Mouse (Mus musculus): ENCODE measurements around the gene Mettl7b.

The Mettl7b gene

DNA sequence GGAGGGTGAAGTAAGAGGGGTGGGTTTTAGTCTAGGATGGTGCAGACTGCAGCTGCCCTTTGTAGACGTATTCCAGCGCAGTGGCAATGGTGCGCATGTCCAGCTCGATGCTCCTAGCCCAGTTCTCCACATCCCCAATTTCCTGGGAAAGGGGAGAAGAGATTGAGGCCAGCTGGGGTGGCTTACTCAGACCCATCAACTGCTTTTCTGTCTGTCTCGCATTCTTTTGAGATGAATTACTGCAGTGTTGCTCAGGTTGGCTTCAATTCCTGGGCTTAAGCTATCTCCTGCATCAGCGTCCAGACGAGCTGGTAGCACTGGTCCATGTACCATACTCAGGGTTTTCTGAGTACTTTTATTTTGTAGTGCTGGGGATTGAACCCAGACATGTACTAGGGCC is 40.8 kb downstream of the Mettl7b start:
- no peak for DNase-seq (ENCODE audit: extremely low spot score)

DNA sequence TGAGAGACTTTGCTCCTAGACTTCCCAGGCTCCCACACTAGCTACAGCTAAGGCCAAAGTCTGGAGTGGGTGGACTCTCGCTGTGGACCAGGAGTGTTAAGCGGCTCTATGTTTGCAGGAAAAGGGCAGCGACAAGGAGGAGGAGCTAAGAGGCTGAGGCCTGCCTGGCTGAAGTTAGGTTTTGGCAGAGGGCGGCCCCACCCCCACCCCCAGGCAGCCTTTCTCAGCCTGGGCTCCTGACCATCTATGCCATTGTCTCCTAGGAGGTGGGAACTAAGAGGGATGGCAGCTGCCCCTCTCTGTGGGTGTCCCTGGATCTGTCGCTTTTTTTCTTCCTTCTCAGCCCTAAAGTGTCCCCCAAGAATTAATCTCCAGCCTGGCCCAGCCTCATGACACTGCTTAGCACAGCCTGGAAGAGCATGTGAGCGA is 41.6 kb downstream of the Mettl7b start:
- DNase-seq (ENCODE audit: extremely low spot score): no peak

DNA sequence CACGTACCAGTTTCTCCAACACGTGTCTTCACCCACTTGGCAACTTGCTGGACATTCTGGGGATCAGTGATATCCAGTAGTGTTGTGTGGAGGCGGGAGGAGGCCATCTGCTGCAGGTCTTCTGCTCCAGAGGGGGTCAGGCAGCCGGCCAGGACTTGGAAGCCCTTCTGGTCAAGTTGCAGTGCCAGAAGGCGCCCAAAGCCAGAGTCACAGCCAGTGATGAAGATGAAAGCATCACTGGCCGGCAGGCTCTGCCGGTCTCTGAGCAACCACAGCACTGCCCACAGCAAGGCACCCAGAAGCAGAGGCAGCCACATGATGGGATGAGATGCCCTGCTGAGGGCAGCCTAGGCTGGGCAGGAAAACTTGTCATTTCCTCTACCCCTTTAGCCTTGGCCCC is 42.5 kb downstream of the Mettl7b start:
- no peak for DNase-seq (ENCODE audit: extremely low spot score)

DNA sequence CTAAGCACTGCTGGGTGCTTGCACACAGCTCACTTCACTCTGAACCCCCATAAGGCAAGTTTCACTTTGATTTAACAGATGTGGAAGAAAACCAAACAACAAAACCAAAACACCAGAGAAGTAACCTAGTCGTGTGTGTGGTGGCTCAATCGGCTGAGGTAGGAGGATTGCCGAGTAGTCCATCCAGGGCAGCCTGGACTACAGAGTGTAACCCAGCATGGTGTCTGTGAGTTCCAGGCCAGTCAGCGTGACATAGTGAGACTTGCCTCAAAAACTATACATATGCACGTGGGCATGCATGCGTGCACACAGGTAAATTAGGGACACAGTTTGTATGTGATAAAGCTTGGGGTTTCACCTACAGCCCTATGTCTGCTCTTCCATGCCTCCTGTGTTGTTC is 43.4 kb downstream of the Mettl7b start:
- DNase-seq (ENCODE audit: extremely low spot score): no peak

DNA sequence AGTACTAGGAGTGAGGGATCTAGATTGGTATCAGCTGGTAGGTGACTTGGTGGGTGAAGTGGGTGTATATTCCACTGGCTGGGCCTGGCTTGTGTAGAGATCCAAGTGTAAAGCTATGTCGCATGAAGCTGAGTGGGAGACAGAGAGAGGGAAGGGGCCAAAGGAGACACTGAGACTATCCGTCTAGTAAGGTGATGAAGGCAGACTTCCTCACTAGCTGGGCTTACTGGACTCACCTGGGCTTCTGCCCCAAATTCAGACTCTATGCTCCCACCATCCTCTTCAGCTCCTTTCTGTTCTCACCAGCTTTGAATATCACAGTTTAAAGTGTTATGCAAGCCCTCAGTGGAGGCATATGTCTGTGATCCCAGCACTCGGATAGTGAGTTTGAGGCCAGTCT is 44.1 kb downstream of the Mettl7b start:
- DNase-seq (ENCODE audit: extremely low spot score): no peak

DNA sequence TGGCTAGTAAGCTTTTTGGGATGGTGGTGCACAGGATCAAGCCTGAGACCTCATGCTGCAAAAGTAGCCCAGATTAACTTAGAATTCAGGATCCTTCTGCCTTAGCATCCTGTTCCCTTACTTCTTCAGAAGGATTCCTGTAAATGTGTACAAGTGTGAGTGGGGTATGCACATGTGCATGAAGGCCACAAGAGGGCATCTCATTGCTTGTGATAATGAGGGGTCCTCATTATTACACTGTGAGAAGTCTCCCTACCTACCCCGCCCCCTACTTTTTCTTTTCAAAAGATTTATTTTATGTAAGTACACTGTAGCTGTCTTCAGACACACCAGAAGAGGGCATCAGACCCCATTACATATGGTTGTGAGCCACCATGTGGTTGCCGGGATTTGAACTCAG is 45.2 kb downstream of the Mettl7b start:
- DNase-seq (ENCODE audit: extremely low spot score): no peak

DNA sequence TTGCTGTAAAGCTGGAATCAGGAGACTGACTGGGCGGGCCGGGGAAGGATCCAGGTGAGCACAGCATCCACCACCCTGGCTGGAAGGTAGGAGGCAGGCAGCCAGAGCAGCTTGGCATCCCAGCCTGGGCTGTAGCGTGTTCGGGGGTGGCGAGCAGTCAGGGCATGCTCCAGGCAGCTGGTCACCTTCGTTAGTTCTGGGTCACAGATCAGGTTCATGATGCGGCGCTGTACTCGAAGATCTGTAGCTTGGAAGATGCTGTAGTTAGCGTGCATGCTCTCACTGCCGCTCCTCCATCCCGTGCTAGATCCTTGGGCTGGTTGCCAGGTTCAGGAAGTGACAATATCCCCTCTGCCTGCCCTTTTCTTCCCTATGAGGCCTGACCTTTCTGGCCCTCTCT is 47.1 kb downstream of the Mettl7b start:
- DNase-seq (ENCODE audit: extremely low spot score): no peak

DNA sequence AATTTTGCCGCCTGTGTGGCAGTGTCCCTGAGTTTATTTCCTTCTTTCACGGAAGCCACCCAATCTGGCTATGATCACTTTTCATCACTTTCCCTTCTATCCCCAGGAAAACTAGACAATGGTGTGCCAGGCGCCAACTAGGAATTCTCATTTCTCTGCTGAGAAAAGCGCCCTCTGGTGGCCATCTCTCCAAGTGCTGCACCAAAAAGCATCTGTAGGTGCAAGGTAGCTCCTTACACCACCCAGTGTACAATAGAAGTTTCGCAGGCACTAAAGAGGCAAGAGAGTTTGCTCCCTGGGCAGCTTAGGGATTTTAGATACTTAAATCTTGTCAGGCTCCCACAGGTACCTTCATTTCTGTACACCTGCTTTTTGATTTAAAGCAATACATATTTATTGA is 47.6 kb downstream of the Mettl7b start:
- peak; percentile 87 for DNase-seq (ENCODE audit: extremely low spot score)

DNA sequence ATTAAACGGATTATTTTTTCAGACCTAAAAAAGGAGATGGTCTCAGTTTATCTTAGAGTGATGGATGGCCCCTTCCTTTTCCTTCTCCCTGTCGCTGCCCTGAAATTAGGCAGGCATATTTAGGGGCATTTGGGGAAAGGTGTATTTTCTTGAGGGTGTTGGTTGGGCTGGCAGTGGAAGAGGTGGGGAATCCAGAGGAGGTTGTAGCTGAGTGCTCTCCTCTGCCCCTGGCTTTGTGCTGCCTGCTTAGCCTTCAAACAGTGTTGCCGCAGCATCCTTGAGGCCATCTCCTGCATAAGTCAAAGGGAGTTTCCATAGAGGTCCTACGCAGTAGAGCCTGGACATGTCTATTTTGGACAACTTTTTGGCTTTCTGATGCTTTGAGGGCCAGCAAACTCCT is 48.0 kb downstream of the Mettl7b start:
- no peak for DNase-seq (ENCODE audit: extremely low spot score)

DNA sequence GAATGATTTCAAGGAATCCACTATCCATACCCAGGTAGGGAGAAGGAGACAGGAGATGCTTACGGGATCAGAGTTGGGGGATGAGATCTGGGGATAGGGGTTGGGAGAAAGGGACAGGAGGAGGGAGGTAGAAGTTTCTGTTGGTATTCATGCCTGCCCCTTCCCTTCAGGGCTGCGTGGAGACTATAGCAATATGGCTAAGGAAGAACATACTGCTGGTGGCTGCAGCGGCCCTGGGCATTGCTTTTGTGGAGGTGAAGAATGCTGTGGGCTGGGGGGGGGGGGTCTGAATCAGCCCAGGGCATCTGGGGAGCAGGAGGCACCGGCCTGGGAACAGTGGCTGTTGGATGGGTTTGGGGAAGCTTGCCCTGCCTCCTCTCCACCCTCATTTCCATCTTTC is 48.5 kb downstream of the Mettl7b start:
- no peak for DNase-seq (ENCODE audit: extremely low spot score)

DNA sequence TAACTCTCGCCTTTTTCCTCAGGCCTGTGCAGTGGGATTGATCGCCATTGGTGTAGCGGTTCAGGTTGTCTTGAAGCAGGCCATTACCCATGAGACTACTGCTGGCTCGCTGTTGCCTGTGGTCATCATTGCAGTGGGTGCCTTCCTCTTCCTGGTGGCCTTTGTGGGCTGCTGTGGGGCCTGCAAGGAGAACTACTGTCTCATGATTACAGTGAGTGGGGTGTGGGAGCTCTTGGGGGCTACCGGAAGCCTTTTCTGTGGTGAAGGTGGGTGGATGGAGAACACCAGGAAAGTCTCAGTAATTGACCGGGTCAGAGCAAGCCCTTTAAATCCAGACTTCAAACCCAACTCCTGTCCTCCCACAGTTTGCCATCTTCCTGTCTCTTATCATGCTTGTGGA is 49.4 kb downstream of the Mettl7b start:
- no peak for DNase-seq (ENCODE audit: extremely low spot score)

DNA sequence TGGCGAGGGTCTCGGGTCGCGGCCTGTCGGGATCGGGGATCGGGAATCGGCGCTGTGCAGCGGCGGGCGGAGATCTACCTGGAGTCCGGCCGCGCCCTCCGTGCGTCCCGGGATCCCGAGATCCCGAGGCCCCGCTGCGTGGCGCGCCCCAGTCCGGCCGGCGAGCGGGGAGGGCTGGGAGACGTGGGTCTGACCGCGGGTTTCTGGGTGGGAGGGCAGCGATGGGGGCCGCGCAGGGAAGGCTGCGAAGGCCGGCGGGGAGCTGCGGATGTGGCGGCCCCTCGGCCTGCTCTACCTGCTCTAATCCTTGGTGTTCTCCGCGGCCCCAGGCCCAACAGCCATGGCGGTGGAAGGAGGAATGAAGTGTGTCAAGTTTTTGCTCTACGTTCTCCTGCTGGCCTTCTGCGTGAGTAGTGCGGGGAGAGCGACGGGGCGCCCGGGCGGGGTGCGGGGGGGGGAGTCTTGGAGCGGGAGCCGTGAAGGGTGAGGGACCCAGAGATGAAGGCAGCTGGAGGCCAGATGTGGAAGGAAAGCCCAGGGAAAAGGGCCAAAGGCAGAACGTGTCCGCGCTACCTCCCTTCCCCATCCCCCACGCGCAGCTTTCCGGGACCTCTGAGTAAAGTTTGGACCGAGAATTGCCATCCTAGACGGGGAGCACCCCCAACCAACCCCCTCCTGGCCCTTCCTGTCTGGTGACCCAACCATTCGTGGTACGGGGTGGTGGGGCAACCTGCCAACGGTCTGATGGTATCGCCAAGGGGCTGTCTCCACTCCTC is 50.5 kb downstream of the Mettl7b start:
- peak; percentile 59 for DNase-seq (ENCODE audit: extremely low spot score)

DNA sequence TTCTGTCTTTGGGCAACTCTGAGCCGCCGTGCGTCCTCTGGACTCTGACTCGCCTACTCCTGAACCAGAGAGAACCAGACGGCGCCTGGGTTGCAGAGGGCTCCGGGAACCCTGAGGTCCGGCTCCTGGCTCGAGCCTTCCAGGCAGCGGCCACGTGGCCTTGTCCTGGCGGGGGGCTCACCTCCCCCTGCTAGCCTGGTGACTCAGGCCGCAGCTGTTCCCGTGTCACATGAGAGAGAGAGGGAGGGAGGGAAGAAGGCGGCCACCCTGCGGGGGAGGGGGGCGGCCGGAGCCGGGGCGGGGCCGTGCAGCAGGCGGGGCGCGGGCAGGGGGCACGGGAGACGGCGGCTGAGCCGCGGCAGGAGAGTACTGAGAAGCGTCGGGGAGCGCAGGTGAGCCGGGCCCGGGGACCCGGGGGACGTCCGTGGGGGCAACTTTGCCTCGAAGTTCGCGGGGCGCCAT is 51.2 kb downstream of the Mettl7b start:
- DNase-seq (ENCODE audit: extremely low spot score): peak; percentile 88

DNA sequence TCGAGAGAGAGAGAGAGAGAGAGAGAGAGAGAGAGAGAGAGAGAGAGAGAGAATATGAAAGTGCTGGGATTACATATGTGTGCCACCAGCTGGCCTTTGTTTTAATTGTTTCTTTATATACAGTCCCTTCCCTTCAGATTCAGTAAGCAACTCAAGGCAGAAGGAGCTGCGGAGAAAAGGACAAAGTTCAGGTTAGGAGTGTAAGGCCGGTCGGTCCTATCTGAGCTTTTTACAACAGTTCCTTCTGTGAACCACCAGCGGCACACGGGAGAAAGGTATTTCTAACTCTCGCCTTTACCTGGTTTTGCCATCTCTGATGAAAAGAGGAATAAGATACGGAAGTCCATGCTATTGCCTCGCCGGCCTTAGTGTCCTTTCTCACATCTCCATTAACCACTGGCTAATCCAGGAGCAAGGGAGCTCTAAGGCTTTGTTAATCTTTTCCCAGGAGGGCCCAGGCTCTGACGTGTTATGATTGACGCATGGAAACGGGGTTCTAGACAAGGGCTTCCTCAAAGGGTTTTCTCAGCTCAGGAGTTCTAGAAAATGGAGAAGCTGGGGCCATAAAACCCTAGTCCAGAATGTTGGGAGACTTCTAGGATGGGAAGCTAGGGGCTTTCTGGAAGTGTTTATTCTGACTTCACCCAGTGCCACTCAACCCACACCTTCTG is 51.9 kb downstream of the Mettl7b start:
- DNase-seq (ENCODE audit: extremely low spot score): no peak

All from embryo, embryonic 9.5 days (tissue).